Mouse (Mus musculus): ENCODE measurements at regions not wholly inside any gene's neighbourhood (a gene's known extent, or its start where the extent isn't known, plus 50 kb on each side); places are given as distances from the start of the nearest gene placed in this dataset.

DNA sequence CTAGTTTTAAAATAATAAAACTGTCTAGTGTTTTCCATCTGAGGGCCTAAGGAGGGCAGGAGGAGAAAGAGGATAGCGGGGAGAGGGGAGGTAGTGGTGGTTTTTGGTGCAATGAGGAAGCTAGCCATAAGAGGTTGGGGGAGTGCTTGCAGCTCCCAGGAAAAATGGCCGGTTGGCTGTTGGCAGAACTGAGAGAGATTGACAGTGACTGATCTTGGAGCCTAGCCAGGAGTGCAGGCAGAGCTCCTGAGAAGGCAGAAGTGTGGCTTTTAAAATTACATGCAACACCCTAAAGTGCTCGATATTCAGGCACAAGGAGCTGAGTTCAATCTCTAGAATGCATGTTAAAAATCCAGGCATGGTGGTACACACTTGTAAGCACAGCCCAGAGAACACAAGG, 938.3 kb upstream of the 2610301B20Rik start:
- WGBS, result 38% methylated on average over 3 of the region's 3 CpGs
- Histone ChIP-seq H3K4me2 (replicated peaks; ENCODE audit: low read depth, low read length) (no peak overlapping the region), H3K9me3 (ENCODE audit: low read length) (no peaks in the 10 kb centered on the region), H3K4me1 (ENCODE audit: insufficient read depth, low read length) (no peaks in the 10 kb centered on the region), H3K27ac (ENCODE audit: low read length) (no peak overlapping the region), H3K9ac (replicated peaks; ENCODE audit: low read length) (no peak overlapping the region), H3K4me3 (ENCODE audit: low read length) (no peak overlapping the region), H3K36me3 (ENCODE audit: insufficient read depth, low read length) (no peaks in the 10 kb centered on the region), H3K27me3 (ENCODE audit: insufficient read depth, low read length) (no peaks in the 10 kb centered on the region)
- no peak for ATAC-seq (ENCODE audit: low FRiP score, low TSS enrichment)

DNA sequence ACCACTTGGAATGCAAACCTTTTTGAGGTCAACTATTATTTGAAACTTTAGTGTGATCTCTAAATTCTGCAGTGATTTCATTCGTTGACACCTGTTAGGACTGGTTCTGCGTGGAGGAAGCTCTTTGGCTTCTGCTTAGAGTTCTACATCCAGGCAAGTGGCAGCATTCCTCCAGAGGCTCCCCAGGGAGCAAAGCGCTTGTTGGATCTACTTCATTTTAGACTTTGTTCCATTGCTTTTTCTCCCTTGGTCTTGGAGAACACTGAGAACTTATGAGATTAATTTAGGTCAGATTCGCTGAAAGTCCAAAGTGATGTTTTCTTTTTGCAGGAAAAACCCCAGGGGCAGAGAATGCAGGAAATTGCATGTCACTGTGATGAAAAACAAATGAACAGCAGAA, 922.9 kb upstream of the 2610301B20Rik start:
- H3K4me3 ChIP-seq (ENCODE audit: low read length), result no peak overlapping the region
- ATAC-seq (ENCODE audit: low FRiP score, low TSS enrichment), result no peak
- H3K9ac ChIP-seq (replicated peaks; ENCODE audit: low read length), result no peak overlapping the region
- H3K4me1 ChIP-seq (ENCODE audit: insufficient read depth, low read length), result no peaks in the 10 kb centered on the region
- no peak overlapping the region for H3K4me2 ChIP-seq (replicated peaks; ENCODE audit: low read depth, low read length)
- H3K27me3 ChIP-seq (ENCODE audit: insufficient read depth, low read length), result no peaks in the 10 kb centered on the region
- H3K9me3 ChIP-seq (ENCODE audit: low read length), result no peaks in the 10 kb centered on the region
- no peak overlapping the region for H3K27ac ChIP-seq (ENCODE audit: low read length)
- no peaks in the 10 kb centered on the region for H3K36me3 ChIP-seq (ENCODE audit: insufficient read depth, low read length)
- 84% methylated on average over 4 of the region's 4 CpGs for WGBS

DNA sequence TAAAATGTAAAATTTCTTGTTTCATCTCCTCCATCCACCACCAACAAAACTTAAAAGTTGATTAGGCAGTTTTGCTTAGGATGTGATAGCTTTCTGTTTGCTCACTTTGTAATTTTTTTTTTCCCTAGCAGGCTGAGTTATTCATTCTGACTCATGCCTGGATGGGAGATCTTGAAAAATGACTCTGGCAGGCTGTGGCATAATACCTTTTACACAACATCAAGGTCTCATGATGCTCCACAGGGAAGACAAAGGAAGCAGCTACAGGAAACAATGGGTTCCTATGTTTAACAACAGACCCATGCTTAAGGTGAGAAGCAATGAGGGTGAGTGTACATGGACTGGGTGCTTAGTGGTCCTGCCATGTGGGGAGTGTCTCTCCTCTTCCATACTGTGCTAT, 899.7 kb upstream of the 2610301B20Rik start:
- H3K4me3 ChIP-seq (ENCODE audit: low read length), result no peak overlapping the region
- H3K4me2 ChIP-seq (replicated peaks; ENCODE audit: low read depth, low read length), result no peak overlapping the region
- ATAC-seq (ENCODE audit: low FRiP score, low TSS enrichment), result no peak
- no peaks in the 10 kb centered on the region for H3K27me3 ChIP-seq (ENCODE audit: insufficient read depth, low read length)
- no peak overlapping the region for H3K27ac ChIP-seq (ENCODE audit: low read length)
- no peaks in the 10 kb centered on the region for H3K4me1 ChIP-seq (ENCODE audit: insufficient read depth, low read length)
- H3K9me3 ChIP-seq (ENCODE audit: low read length), result no peaks in the 10 kb centered on the region
- H3K9ac ChIP-seq (replicated peaks; ENCODE audit: low read length), result no peak overlapping the region
- no peaks in the 10 kb centered on the region for H3K36me3 ChIP-seq (ENCODE audit: insufficient read depth, low read length)

- Histone ChIP-seq H3K4me1 (ENCODE audit: insufficient read depth, low read length) (no peaks in the 10 kb centered on the region), H3K27me3 (ENCODE audit: insufficient read depth, low read length) (no peaks in the 10 kb centered on the region), H3K4me3 (ENCODE audit: low read length) (no peak overlapping the region), H3K36me3 (ENCODE audit: insufficient read depth, low read length) (no peaks in the 10 kb centered on the region), H3K9me3 (ENCODE audit: low read length) (no peaks in the 10 kb centered on the region), H3K4me2 (replicated peaks; ENCODE audit: low read depth, low read length) (no peak overlapping the region), H3K9ac (replicated peaks; ENCODE audit: low read length) (no peak overlapping the region), H3K27ac (ENCODE audit: low read length) (no peak overlapping the region)
- 43% methylated on average over 3 of the region's 3 CpGs for WGBS
- no peak for ATAC-seq (ENCODE audit: low FRiP score, low TSS enrichment)
Measured at GRCm38 (mm10) chr4:9981354-9982040, 892.8 kb upstream of the 2610301B20Rik start.

- Histone ChIP-seq H3K27ac (ENCODE audit: low read length) (no peak overlapping the region), H3K9ac (replicated peaks; ENCODE audit: low read length) (no peak overlapping the region)
- ATAC-seq (ENCODE audit: low FRiP score, low TSS enrichment), result no peak
Measured at GRCm38 (mm10) chr4:9982786-9983525, 891.3 kb upstream of the 2610301B20Rik start.

GRCm38 (mm10) chr4:9993871-9994270, 880.4 kb upstream of the 2610301B20Rik start:
- H3K4me3 ChIP-seq (ENCODE audit: low read length), result no peak overlapping the region
- no peaks in the 10 kb centered on the region for H3K4me1 ChIP-seq (ENCODE audit: insufficient read depth, low read length)
- no peaks in the 10 kb centered on the region for H3K36me3 ChIP-seq (ENCODE audit: insufficient read depth, low read length)
- no peaks in the 10 kb centered on the region for H3K27me3 ChIP-seq (ENCODE audit: insufficient read depth, low read length)
- H3K9me3 ChIP-seq (ENCODE audit: low read length), result no peaks in the 10 kb centered on the region
- 14% methylated on average over 1 of the region's 1 CpGs for WGBS
- no peak overlapping the region for H3K27ac ChIP-seq (ENCODE audit: low read length)
- no peak overlapping the region for H3K4me2 ChIP-seq (replicated peaks; ENCODE audit: low read depth, low read length)
- ATAC-seq (ENCODE audit: low FRiP score, low TSS enrichment), result no peak
- H3K9ac ChIP-seq (replicated peaks; ENCODE audit: low read length), result no peak overlapping the region

More at GRCm38 (mm10) chr4:9982786-9983525, 891.3 kb upstream of the 2610301B20Rik start:
- H3K4me1 ChIP-seq (ENCODE audit: insufficient read depth, low read length), result no peaks in the 10 kb centered on the region
- H3K9me3 ChIP-seq (ENCODE audit: low read length), result no peaks in the 10 kb centered on the region
- H3K27me3 ChIP-seq (ENCODE audit: insufficient read depth, low read length), result no peaks in the 10 kb centered on the region
- H3K36me3 ChIP-seq (ENCODE audit: insufficient read depth, low read length), result no peaks in the 10 kb centered on the region
- WGBS, result 50% methylated on average over 7 of the region's 7 CpGs
- H3K4me2 ChIP-seq (replicated peaks; ENCODE audit: low read depth, low read length), result no peak overlapping the region
- no peak overlapping the region for H3K4me3 ChIP-seq (ENCODE audit: low read length)

GRCm38 (mm10) chr4:9994466-9994865, 879.8 kb upstream of the 2610301B20Rik start:
- ATAC-seq (ENCODE audit: low FRiP score, low TSS enrichment), result no peak
- Histone ChIP-seq H3K4me1 (ENCODE audit: insufficient read depth, low read length) (no peaks in the 10 kb centered on the region), H3K4me3 (ENCODE audit: low read length) (no peak overlapping the region), H3K36me3 (ENCODE audit: insufficient read depth, low read length) (no peaks in the 10 kb centered on the region), H3K27ac (ENCODE audit: low read length) (no peak overlapping the region), H3K4me2 (replicated peaks; ENCODE audit: low read depth, low read length) (no peak overlapping the region), H3K9me3 (ENCODE audit: low read length) (no peaks in the 10 kb centered on the region), H3K9ac (replicated peaks; ENCODE audit: low read length) (no peak overlapping the region), H3K27me3 (ENCODE audit: insufficient read depth, low read length) (no peaks in the 10 kb centered on the region)
- 59% methylated on average over 1 of the region's 1 CpGs for WGBS

GRCm38 (mm10) chr4:10030316-10030715, 844.0 kb upstream of the 2610301B20Rik start:
- H3K27me3 ChIP-seq (ENCODE audit: insufficient read depth, low read length), result no peaks in the 10 kb centered on the region
- H3K4me2 ChIP-seq (replicated peaks; ENCODE audit: low read depth, low read length), result no peak overlapping the region
- no peak for ATAC-seq (ENCODE audit: low FRiP score, low TSS enrichment)
- no peaks in the 10 kb centered on the region for H3K4me1 ChIP-seq (ENCODE audit: insufficient read depth, low read length)
- no peak overlapping the region for H3K27ac ChIP-seq (ENCODE audit: low read length)
- H3K36me3 ChIP-seq (ENCODE audit: insufficient read depth, low read length), result no peaks in the 10 kb centered on the region
- no peak overlapping the region for H3K4me3 ChIP-seq (ENCODE audit: low read length)
- H3K9me3 ChIP-seq (ENCODE audit: low read length), result no peaks in the 10 kb centered on the region
- H3K9ac ChIP-seq (replicated peaks; ENCODE audit: low read length), result no peak overlapping the region

GRCm38 (mm10) chr4:10031764-10032163, 842.5 kb upstream of the 2610301B20Rik start:
- Histone ChIP-seq H3K4me1 (ENCODE audit: insufficient read depth, low read length) (no peaks in the 10 kb centered on the region), H3K36me3 (ENCODE audit: insufficient read depth, low read length) (no peaks in the 10 kb centered on the region), H3K4me2 (replicated peaks; ENCODE audit: low read depth, low read length) (no peak overlapping the region), H3K9ac (replicated peaks; ENCODE audit: low read length) (no peak overlapping the region), H3K9me3 (ENCODE audit: low read length) (no peaks in the 10 kb centered on the region), H3K4me3 (ENCODE audit: low read length) (no peak overlapping the region), H3K27me3 (ENCODE audit: insufficient read depth, low read length) (no peaks in the 10 kb centered on the region), H3K27ac (ENCODE audit: low read length) (no peak overlapping the region)
- ATAC-seq (ENCODE audit: low FRiP score, low TSS enrichment), result no peak
- WGBS, result 38% methylated on average over 3 of the region's 3 CpGs

DNA sequence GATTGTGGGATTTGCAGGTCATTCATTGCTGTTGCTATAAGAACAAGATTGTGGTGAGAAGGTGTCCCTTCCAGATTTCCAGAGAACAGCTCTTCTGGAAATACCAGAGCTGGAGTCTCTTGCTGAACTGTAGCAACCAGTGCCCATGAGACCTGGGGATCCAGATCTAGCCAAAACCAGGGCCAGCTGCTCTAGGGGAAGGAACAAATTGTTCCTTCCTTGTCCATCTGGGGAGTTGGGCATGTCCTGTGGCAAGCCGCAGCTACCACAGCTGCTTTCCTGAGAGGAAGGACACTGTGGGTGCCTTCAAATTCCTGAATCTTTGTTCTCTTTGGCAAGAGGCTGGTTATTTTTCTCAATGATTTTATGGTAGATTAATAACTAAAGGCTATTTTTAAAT, 839.0 kb upstream of the 2610301B20Rik start:
- no peaks in the 10 kb centered on the region for H3K9me3 ChIP-seq (ENCODE audit: low read length)
- no peak overlapping the region for H3K4me2 ChIP-seq (replicated peaks; ENCODE audit: low read depth, low read length)
- H3K4me1 ChIP-seq (ENCODE audit: insufficient read depth, low read length), result no peaks in the 10 kb centered on the region
- ATAC-seq (ENCODE audit: low FRiP score, low TSS enrichment), result no peak
- H3K4me3 ChIP-seq (ENCODE audit: low read length), result no peak overlapping the region
- no peak overlapping the region for H3K9ac ChIP-seq (replicated peaks; ENCODE audit: low read length)
- H3K27ac ChIP-seq (ENCODE audit: low read length), result no peak overlapping the region
- WGBS, result 60% methylated on average over 1 of the region's 1 CpGs
- no peaks in the 10 kb centered on the region for H3K36me3 ChIP-seq (ENCODE audit: insufficient read depth, low read length)
- H3K27me3 ChIP-seq (ENCODE audit: insufficient read depth, low read length), result no peaks in the 10 kb centered on the region

All from kidney, embryonic 16.5 days (tissue).